Mouse (Mus musculus): Measurements from ENCODE around the gene Gm8947.

Gm8947 gene

GRCm38 (mm10) chr1:151224536-151224935 lies 32.4 kb downstream of the Gm8947 start:
- DNase-seq (ENCODE audit: low spot score in 2 of 2) = no peak

DNA sequence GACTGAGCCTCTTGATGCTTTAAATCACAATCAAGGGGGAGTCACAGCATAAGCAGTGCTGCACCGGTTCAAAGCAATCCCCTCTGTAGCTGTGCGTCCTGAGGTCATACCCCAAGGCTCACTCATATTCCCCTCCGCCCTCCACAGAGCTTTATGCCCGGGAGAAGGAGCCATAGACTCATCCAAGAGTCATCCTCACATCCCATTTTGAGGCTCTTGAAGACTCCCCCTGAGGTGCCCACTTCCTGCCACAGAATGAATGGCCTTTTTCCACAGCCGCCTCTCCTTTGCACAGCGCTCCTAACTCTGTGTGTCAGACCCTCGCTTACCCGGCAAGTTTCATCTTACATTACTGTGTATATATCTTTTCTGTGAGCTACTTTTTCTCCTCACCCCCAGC lies 35.3 kb downstream of the Gm8947 start:
- no peak for DNase-seq (ENCODE audit: low spot score in 2 of 2)

GRCm38 (mm10) chr1:151228320-151228989 lies 36.3 kb downstream of the Gm8947 start:
- no peak for DNase-seq (ENCODE audit: low spot score in 2 of 2)

DNA sequence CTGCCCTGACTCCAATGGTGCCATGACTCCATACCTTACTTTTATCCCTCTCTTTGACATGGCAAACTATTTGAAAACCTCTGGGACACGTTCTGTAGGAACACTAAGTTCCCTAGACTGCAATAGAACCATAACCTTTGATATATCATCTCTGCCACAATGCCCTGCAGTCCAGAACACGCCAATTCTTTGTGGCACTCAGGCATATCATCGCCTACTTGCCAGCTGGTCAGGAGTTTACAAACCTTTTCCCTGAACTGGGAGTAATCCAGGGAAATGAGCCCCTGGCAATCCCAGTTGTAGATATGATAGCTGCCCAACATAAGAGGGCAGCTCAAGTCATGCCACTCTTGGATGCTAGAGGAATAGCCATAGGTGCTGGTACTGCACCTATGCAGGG lies 40.2 kb downstream of the Gm8947 start:
- DNase-seq (ENCODE audit: low spot score in 2 of 2) = no peak

DNA sequence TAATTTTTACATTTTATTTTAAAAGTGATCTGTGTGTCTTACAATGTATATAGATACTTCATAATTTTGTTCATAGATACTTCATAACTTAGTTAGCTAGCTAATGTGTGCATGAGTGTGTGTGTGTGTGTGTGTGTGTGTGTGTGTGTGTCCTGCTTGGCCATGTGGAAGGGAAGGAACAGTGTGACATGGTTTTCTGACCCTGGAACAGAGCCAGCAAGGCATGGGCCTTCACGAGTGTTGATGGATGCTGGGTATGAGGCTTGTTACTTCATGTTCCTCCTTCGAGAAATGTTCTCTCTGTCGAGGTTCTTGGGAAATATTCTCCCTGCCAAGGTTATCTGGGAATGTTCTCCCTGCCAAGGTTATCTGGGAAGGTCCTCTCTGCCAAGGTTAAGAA lies 41.6 kb downstream of the Gm8947 start:
- DNase-seq (ENCODE audit: low spot score in 2 of 2) = no peak

GRCm38 (mm10) chr1:151235574-151235973 lies 43.4 kb downstream of the Gm8947 start:
- no peak for DNase-seq (ENCODE audit: low spot score in 2 of 2)

GRCm38 (mm10) chr1:151236141-151236930 lies 44.2 kb downstream of the Gm8947 start:
- DNase-seq (ENCODE audit: low spot score in 2 of 2) = peak; percentile 39 to 49

DNA sequence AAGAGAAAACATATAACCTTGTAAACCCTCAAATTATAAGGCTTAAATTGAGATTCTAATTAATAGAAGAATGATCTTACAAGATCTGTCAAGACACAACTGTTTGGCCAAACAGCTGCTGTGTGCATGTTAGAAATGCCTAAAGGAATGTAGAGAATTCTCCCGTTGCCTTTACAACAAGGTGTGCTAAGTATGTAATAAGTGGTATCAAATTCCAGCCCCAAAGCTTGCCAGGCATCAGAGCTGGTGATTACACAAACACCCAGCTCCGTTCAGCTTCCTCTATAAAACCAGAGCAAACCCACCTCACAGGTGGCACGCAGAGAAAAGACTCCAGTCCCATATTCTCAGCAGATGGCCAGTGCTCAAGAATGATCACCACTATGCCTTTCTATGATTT lies 45.6 kb downstream of the Gm8947 start:
- no peak for DNase-seq (ENCODE audit: low spot score in 2 of 2)

GRCm38 (mm10) chr1:151243332-151243731 lies 51.2 kb downstream of the Gm8947 start:
- no peak for DNase-seq (ENCODE audit: low spot score in 2 of 2)
